Mouse (Mus musculus): ENCODE measurements around the gene Il34.

The Il34 gene

GRCm38 (mm10) chr8:110776335-110776734 is 29.4 kb downstream of the Il34 start:
- WGBS = 86% methylated on average over 3 of the region's 3 CpGs

- 42% methylated on average over 3 of the region's 3 CpGs for WGBS
These were observed 30.0 kb downstream of the Il34 start for GRCm38 (mm10) chr8:110775721-110776120.

- WGBS = 73% methylated on average over 8 of the region's 8 CpGs
These were observed 30.4 kb downstream of the Il34 start for GRCm38 (mm10) chr8:110775316-110775715.

- 83% methylated on average over 6 of the region's 6 CpGs for WGBS
These were observed 31.0 kb downstream of the Il34 start for GRCm38 (mm10) chr8:110774725-110775124.

GRCm38 (mm10) chr8:110774047-110774446 is 31.7 kb downstream of the Il34 start:
- 92% methylated on average over 3 of the region's 3 CpGs for WGBS

- 27% methylated on average over 7 of the region's 7 CpGs for WGBS
These were observed 33.3 kb downstream of the Il34 start for GRCm38 (mm10) chr8:110772452-110772851.

- 76% methylated on average over 6 of the region's 6 CpGs for WGBS
These were observed 38.5 kb downstream of the Il34 start for GRCm38 (mm10) chr8:110767261-110767660.

- 56% methylated on average over 3 of the region's 3 CpGs for WGBS
These were observed 41.1 kb downstream of the Il34 start for GRCm38 (mm10) chr8:110764671-110765070.

- 74% methylated on average over 6 of the region's 6 CpGs for WGBS
These were observed 43.7 kb downstream of the Il34 start for GRCm38 (mm10) chr8:110761988-110762387.

GRCm38 (mm10) chr8:110761185-110761584 is 44.5 kb downstream of the Il34 start:
- WGBS = 37% methylated on average over 5 of the region's 5 CpGs

- 68% methylated on average over 7 of the region's 7 CpGs for WGBS
These were observed 45.3 kb downstream of the Il34 start for GRCm38 (mm10) chr8:110760280-110760940.

- WGBS = 60% methylated on average over 5 of the region's 5 CpGs
These were observed 49.5 kb downstream of the Il34 start for GRCm38 (mm10) chr8:110756196-110756595.

- 32% methylated on average over 15 of the region's 15 CpGs for WGBS
These were observed 50.1 kb downstream of the Il34 start for GRCm38 (mm10) chr8:110755511-110756170.

GRCm38 (mm10) chr8:110754713-110755112 is 51.0 kb downstream of the Il34 start:
- WGBS = 28% methylated on average over 4 of the region's 4 CpGs

GRCm38 (mm10) chr8:110751490-110751889 is 54.2 kb downstream of the Il34 start:
- WGBS = 60% methylated on average over 5 of the region's 5 CpGs

- 32% methylated on average over 13 of the region's 13 CpGs for WGBS
These were observed 55.5 kb downstream of the Il34 start for GRCm38 (mm10) chr8:110750269-110750668.

GRCm38 (mm10) chr8:110749500-110750170 is 56.1 kb downstream of the Il34 start:
- 61% methylated on average over 10 of the region's 10 CpGs for WGBS

- 72% methylated on average over 9 of the region's 9 CpGs for WGBS
These were observed 59.1 kb downstream of the Il34 start for GRCm38 (mm10) chr8:110746661-110747060.

GRCm38 (mm10) chr8:110745162-110745561 is 60.6 kb downstream of the Il34 start:
- WGBS = 92% methylated on average over 10 of the region's 10 CpGs

GRCm38 (mm10) chr8:110742452-110742818 is 63.3 kb downstream of the Il34 start:
- 81% methylated on average over 5 of the region's 5 CpGs for WGBS

- WGBS = 62% methylated on average over 15 of the region's 15 CpGs
These were observed 63.8 kb downstream of the Il34 start for GRCm38 (mm10) chr8:110741816-110742451.

GRCm38 (mm10) chr8:110740629-110741175 is 65.0 kb downstream of the Il34 start:
- WGBS = 68% methylated on average over 5 of the region's 5 CpGs
